Mouse (Mus musculus): Measurements from ENCODE around the gene Dctpp1.

DNA sequence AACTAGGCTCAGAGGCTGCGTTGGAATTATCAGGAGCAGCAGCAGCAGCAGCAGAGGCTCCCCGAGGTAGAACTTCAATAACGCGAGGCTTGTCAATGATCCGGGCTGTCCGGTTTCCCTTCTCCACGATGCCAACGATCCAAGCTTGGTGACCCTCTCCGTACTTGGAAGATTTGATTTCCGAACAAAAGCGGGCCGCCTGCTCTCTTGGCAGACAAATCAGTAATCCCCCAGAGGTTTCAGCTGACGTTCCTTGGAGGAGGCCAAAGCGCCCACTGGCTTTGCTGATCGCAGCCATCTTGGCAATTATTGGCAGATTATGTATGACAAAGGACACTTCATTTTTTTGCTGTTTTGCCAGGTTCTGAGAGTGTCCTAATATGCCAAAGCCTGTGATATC, 12.1 kb upstream of the Dctpp1 start:
- TF ChIP-seq CTCF (IDR thresholded peaks at IDR 0.05; ENCODE audit: borderline replicate concordance, insufficient read depth, low read depth, low read length), result no peak
- no peak for TF ChIP-seq POLR2A (IDR thresholded peaks at IDR 0.05; ENCODE audit: borderline replicate concordance, insufficient read depth, low read length)

Data from cerebellum, adult 2 months (tissue).